ENCODE assay signal across 12 mouse cellular contexts in the genomic region with DNA sequence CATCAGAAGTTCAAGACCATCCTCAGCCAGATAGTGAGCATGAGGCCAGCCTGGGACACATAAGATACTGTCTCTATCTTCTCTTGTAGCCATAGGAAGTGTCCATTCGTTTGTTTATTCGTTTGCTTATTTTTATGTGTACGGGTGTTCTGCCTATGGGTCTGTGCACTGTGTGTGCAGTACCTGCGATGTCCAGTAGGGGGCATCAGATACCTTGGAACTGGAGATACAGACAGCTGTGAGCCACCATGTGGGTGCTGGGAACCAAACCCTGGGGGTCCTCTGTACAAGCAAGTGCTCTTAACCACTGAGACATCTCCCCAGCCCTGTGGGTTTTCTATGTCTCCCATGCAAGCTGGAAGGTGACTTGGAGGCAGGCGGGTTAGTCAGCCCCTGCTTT. TPM values are rescaled to one million over a fixed set of nuclear protein-coding genes. Genes with fewer than 3 reads are reported as not detected.
DNase-seq lines count a peak whose midpoint lies in the region; ATAC-seq and TF ChIP-seq lines count a peak whose summit lies in the region.
"Had no signal": no experiment of that assay in that cellular context is flagged by ENCODE, and none has a peak within 500 bp of the region (broad histone marks: within the 10 kb centered on the region; RNA-seq: fewer than 3 reads in every experiment).

No protein-coding gene starts in this region.

- H3K27me3 ChIP-seq in ES-Bruce4 (ENCODE audit: control insufficient read depth, insufficient read depth, low read length, poor library complexity, severe bottlenecking) = no peaks in the 10 kb centered on the region
- no peaks in the 10 kb centered on the region for H3K27me3 ChIP-seq in liver, embryonic 14.5 days (ENCODE audit: control insufficient read depth, insufficient read depth, low read length)
- H3K27me3 ChIP-seq in forebrain, embryonic 12.5 days = peaks cover 8% of the 10 kb centered on the region; the same call in 1 of the 2 replicates
- H3K27me3 ChIP-seq: limb, embryonic 12.5 days had no signal

- no peaks in the 10 kb centered on the region for H3K4me1 ChIP-seq in lung, adult 2 months (ENCODE audit: control insufficient read depth, insufficient read depth, low read length)
- no peaks in the 10 kb centered on the region for H3K4me1 ChIP-seq in ES-Bruce4 (ENCODE audit: control insufficient read depth, insufficient read depth, low read length)
- H3K4me1 ChIP-seq in liver, embryonic 14.5 days (replicated peaks; ENCODE audit: control insufficient read depth in 2 of 2, insufficient read depth in 2 of 2, low read length in 1 of 2) = no peaks in the 10 kb centered on the region
- H3K4me1 ChIP-seq in forebrain, embryonic 12.5 days = peaks cover 5% of the 10 kb centered on the region

- no peak overlapping the region for H3K9ac ChIP-seq in ES-Bruce4 (ENCODE audit: low read depth, poor library complexity, severe bottlenecking)
- H3K9ac ChIP-seq in liver, embryonic 14.5 days (replicated peaks) = no peak overlapping the region
- no peak overlapping the region for H3K9ac ChIP-seq in forebrain, embryonic 12.5 days
- H3K9ac ChIP-seq: limb, embryonic 12.5 days had no signal

- TF ChIP-seq CTCF in lung, adult 2 months (IDR thresholded peaks at IDR 0.05; ENCODE audit: insufficient read depth, low read length) = peak; percentile 39
- peak; percentile 60 for TF ChIP-seq CTCF in ES-Bruce4 (IDR thresholded peaks at IDR 0.05; ENCODE audit: low read depth, low read length)
- peak; percentile 80 for TF ChIP-seq CTCF in liver, embryonic 14.5 days (IDR thresholded peaks at IDR 0.05; ENCODE audit: low read depth)

- no peak for TF ChIP-seq POLR2A in lung, adult 2 months (IDR thresholded peaks at IDR 0.05; ENCODE audit: borderline replicate concordance, extremely low read depth, low read depth, low read length)
- TF ChIP-seq POLR2A in ES-Bruce4 (IDR thresholded peaks at IDR 0.05; ENCODE audit: insufficient read depth, low read length) = no peak

- WGBS in lung, adult 2 months = 83% methylated on average over 5 of the region's 5 CpGs
- WGBS in liver, embryonic 14.5 days (ENCODE audit: insufficient replicate concordance) = 67% methylated on average over 5 of the region's 5 CpGs
- WGBS in forebrain, embryonic 12.5 days = 82% methylated on average over 5 of the region's 5 CpGs

- no peak for ATAC-seq in liver, embryonic 14.5 days (ENCODE audit: insufficient read depth)
- no peak for ATAC-seq in forebrain, embryonic 12.5 days (ENCODE audit: low FRiP score)
- ATAC-seq: intestine, embryonic 16.5 days had no signal

- no peak for TF ChIP-seq EP300 in ES-Bruce4 (IDR thresholded peaks at IDR 0.05; ENCODE audit: insufficient read depth, low read depth, low read length)
- TF ChIP-seq EP300 in liver, embryonic 14.5 days (IDR thresholded peaks at IDR 0.05; ENCODE audit: low read depth) = no peak

- DNase-seq in cerebellum, adult 9-10 months = peak; percentile 19
- no peak for DNase-seq in cerebellum, adult 9-11 months
- DNase-seq in lung, adult 2 months = no peak
- no peak for DNase-seq in lung, postnatal 36 days
- no peak for DNase-seq in liver, embryonic 14.5 days (ENCODE audit: low read depth in 3 of 3, low spot score in 3 of 3)
- DNase-seq in layer of hippocampus, adult 11-12 months (ENCODE audit: low spot score) = no peak
- DNase-seq: gastrocnemius, postnatal 10 days; retina, postnatal 1 day had no signal

- H3K4me2 ChIP-seq in liver, embryonic 14.5 days (ENCODE audit: low read depth) = no peak overlapping the region
- no peak overlapping the region for H3K4me2 ChIP-seq in forebrain, embryonic 12.5 days
- H3K4me2 ChIP-seq: limb, embryonic 12.5 days had no signal

- 0 out of 2 replicates have a peak, but pooled peaks cover 4% of the 10 kb centered on the region for H3K9me3 ChIP-seq in ES-Bruce4 (replicated peaks; ENCODE audit: control insufficient read depth, insufficient read depth, low read length, poor library complexity, severe bottlenecking)
- no peaks in the 10 kb centered on the region for H3K9me3 ChIP-seq in liver, embryonic 14.5 days (ENCODE audit: control insufficient read depth, low read length)
- peaks cover 12% of the 10 kb centered on the region for H3K9me3 ChIP-seq in forebrain, embryonic 12.5 days

- H3K27ac ChIP-seq in ES-Bruce4 (ENCODE audit: insufficient read depth, low read length) = no peak overlapping the region
- no peak overlapping the region for H3K27ac ChIP-seq in liver, embryonic 14.5 days
- no peak overlapping the region for H3K27ac ChIP-seq in forebrain, embryonic 12.5 days
- H3K27ac ChIP-seq: limb, embryonic 12.5 days had no signal

- H3K4me3 ChIP-seq in lung, adult 2 months (replicated peaks; ENCODE audit: extremely low read depth, low read depth, low read length) = no peak overlapping the region
- H3K4me3 ChIP-seq in ES-Bruce4 (ENCODE audit: low read depth, low read length) = no peak overlapping the region
- no peak overlapping the region for H3K4me3 ChIP-seq in liver, embryonic 14.5 days (ENCODE audit: insufficient read depth in 1 of 2, low read depth in 2 of 2, low read length in 2 of 2)
- no peak overlapping the region for H3K4me3 ChIP-seq in forebrain, embryonic 12.5 days (replicated peaks)
- H3K4me3 ChIP-seq: limb, embryonic 12.5 days had no signal

- no peaks in the 10 kb centered on the region for H3K36me3 ChIP-seq in ES-Bruce4 (ENCODE audit: control insufficient read depth, insufficient read depth, low read length, poor library complexity, severe bottlenecking)
- H3K36me3 ChIP-seq in liver, embryonic 14.5 days (replicated peaks; ENCODE audit: control insufficient read depth, insufficient read depth, low read depth) = no peaks in the 10 kb centered on the region
- no peaks in the 10 kb centered on the region for H3K36me3 ChIP-seq in forebrain, embryonic 12.5 days (replicated peaks)
- H3K36me3 ChIP-seq: limb, embryonic 12.5 days had no signal

RNA-seq across cellular contexts. Expression of a gene that starts 19.6 kb away (rescaled TPM):
- polyA plus RNA-seq in lung, adult 2 months (2012; rRNA removed) = 35.1 and 41.4 TPM in 2 replicates
- 123 and 146 TPM in 2 replicates for polyA plus RNA-seq in ES-Bruce4 (2011; ENCODE audit: insufficient read depth, insufficient read length, low read depth, missing spikeins)
- polyA plus RNA-seq in liver, embryonic 14.5 days (2012; rRNA removed) = 11.8 and 14.9 TPM in 2 replicates
- polyA plus RNA-seq in liver, embryonic 14.5 days (2014; fragmentation: Nextera tagmentation; extraction: Ambion mirVana) = 25.5 and 30.6 TPM in 2 replicates
- 180 and 192 TPM in 2 replicates for polyA plus RNA-seq in forebrain, embryonic 12.5 days (2016; fragmentation: Nextera tagmentation; extraction: Ambion mirVana)
